Mouse (Mus musculus) embryonic fibroblast, embryonic 13.5 days (primary cell): ENCODE measurements around the gene Vps13d.

Experiments used
- CTCF ChIP-seq: IDR thresholded peaks from 2 replicates; pipeline ENCODE4 v1.5.1; 2011; ENCODE audit warnings: mild to moderate bottlenecking, control low read depth, low read length, moderate library complexity, borderline replicate concordance; ENCODE audit not compliant: insufficient read depth
- POLR2A ChIP-seq: IDR thresholded peaks from 2 replicates; pipeline ENCODE4 v1.6.1; 2011; ENCODE audit warnings: low read depth, mild to moderate bottlenecking, control low read depth, low read length, moderate library complexity

GRCm38 (mm10) chr4:145150345-145151102 lies 44.3 kb downstream of the Vps13d start:
- TF ChIP-seq POLR2A: no peak
- TF ChIP-seq CTCF: no peak
